Mouse (Mus musculus): Measurements from ENCODE around the gene Il10ra. TPM values are rescaled to one million over a fixed set of nuclear protein-coding genes. Genes with fewer than 3 reads are reported as not detected.

The Il10ra gene
- polyA plus RNA-seq, 1 experiment from 2014 or later: 0.45 TPM

- no peaks in the 10 kb centered on the region for H3K4me1 ChIP-seq
- H3K36me3 ChIP-seq: no peaks in the 10 kb centered on the region
- no peak for ATAC-seq (ENCODE audit: insufficient number of reproducible peaks, insufficient read depth, low FRiP score, low TSS enrichment)
- 67% methylated on average over 6 of the region's 6 CpGs for WGBS
- no peak overlapping the region for H3K9ac ChIP-seq
- no peak overlapping the region for H3K4me2 ChIP-seq (replicated peaks)
- H3K27me3 ChIP-seq: no peaks in the 10 kb centered on the region
- no peaks in the 10 kb centered on the region for H3K9me3 ChIP-seq
- H3K4me3 ChIP-seq: no peak overlapping the region
- H3K27ac ChIP-seq: no peak overlapping the region
Measured at GRCm38 (mm10) chr9:45235668-45236227, 33.2 kb downstream of the Il10ra start.

GRCm38 (mm10) chr9:45229359-45229758, 39.6 kb downstream of the Il10ra start:
- no peak overlapping the region for H3K4me3 ChIP-seq
- no peaks in the 10 kb centered on the region for H3K36me3 ChIP-seq
- H3K4me1 ChIP-seq: no peaks in the 10 kb centered on the region
- H3K27me3 ChIP-seq: no peaks in the 10 kb centered on the region
- 66% methylated on average over 8 of the region's 8 CpGs for WGBS
- no peak for ATAC-seq (ENCODE audit: insufficient number of reproducible peaks, insufficient read depth, low FRiP score, low TSS enrichment)
- no peak overlapping the region for H3K4me2 ChIP-seq (replicated peaks)
- no peak overlapping the region for H3K27ac ChIP-seq
- H3K9me3 ChIP-seq: no peaks in the 10 kb centered on the region
- no peak overlapping the region for H3K9ac ChIP-seq

- H3K27ac ChIP-seq: no peak overlapping the region
- H3K9ac ChIP-seq: no peak overlapping the region
- H3K4me2 ChIP-seq (replicated peaks): no peak overlapping the region
- no peak overlapping the region for H3K4me3 ChIP-seq
- no peaks in the 10 kb centered on the region for H3K27me3 ChIP-seq
- no peaks in the 10 kb centered on the region for H3K4me1 ChIP-seq
- no peak for ATAC-seq (ENCODE audit: insufficient number of reproducible peaks, insufficient read depth, low FRiP score, low TSS enrichment)
- no peaks in the 10 kb centered on the region for H3K9me3 ChIP-seq
- 12% methylated on average over 6 of the region's 6 CpGs for whole genome bisulfite sequencing
- H3K36me3 ChIP-seq: no peaks in the 10 kb centered on the region
Measured at GRCm38 (mm10) chr9:45221567-45221966, 47.4 kb downstream of the Il10ra start.

- H3K36me3 ChIP-seq: no peaks in the 10 kb centered on the region
- H3K4me1 ChIP-seq: no peaks in the 10 kb centered on the region
- H3K4me2 ChIP-seq (replicated peaks): no peak overlapping the region
- no peak overlapping the region for H3K9ac ChIP-seq
- no peak for ATAC-seq (ENCODE audit: insufficient number of reproducible peaks, insufficient read depth, low FRiP score, low TSS enrichment)
- H3K27ac ChIP-seq: no peak overlapping the region
- 79% methylated on average over 3 of the region's 3 CpGs for WGBS
- H3K27me3 ChIP-seq: no peaks in the 10 kb centered on the region
- H3K9me3 ChIP-seq: no peaks in the 10 kb centered on the region
- no peak overlapping the region for H3K4me3 ChIP-seq
Measured at GRCm38 (mm10) chr9:45219644-45220043, 49.3 kb downstream of the Il10ra start.

DNA sequence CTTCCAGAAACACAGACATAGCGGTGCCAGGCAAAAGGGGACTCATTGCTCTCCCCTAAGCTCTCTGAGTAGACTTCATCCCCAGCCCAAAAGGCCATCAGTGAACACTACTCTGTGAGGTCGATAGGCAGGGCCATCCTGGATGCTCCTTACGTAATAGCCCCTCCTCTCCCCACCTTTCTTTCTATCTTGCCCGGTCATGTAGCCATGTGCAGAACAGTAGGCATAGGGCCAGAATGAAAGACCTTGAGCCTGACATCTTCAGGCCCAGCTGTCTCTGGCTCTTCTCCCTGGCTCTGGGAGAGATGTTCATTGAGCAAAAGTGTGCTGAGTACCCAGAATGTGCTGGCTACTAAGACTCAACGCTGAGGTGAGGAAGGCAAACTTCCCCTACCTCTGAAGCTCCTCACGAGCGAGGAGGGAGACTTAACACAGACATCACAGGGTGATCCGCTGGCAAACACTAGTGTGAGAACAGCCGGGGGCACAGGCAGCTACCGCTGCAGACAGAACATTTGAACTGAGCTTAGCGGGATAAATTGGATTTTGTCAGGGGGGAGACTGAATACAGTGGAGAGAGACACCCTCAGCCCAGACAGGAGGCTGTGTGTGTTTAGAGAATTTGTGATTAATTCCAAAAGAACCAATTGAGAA, 53.3 kb downstream of the Il10ra start:
- H3K9me3 ChIP-seq: no peaks in the 10 kb centered on the region
- H3K36me3 ChIP-seq: no peaks in the 10 kb centered on the region
- 69% methylated on average over 11 of the region's 11 CpGs for WGBS
- no peak overlapping the region for H3K4me2 ChIP-seq (replicated peaks)
- H3K9ac ChIP-seq: no peak overlapping the region
- no peak overlapping the region for H3K4me3 ChIP-seq
- no peaks in the 10 kb centered on the region for H3K27me3 ChIP-seq
- no peaks in the 10 kb centered on the region for H3K4me1 ChIP-seq
- no peak overlapping the region for H3K27ac ChIP-seq
- no peak for ATAC-seq (ENCODE audit: insufficient number of reproducible peaks, insufficient read depth, low FRiP score, low TSS enrichment)

DNA sequence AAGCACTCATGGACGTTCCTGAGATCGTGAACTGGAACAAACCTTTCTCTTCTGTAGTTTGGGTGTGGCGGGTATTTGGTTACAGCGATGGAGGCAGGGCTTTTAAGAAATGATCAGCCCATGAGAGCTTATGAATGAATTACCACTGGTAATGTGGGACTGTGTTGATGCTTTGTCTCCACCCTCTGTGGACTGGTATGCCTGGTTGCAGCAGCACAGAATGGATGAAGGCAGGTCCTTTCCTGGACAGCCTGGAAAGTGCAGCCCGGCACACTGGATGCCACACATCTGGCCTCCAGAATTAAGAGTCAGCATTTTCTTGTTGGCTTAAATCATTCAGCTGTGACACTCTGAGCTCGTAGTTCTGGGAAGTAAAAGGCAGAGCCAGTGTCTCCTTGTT, 56.9 kb downstream of the Il10ra start:
- no peaks in the 10 kb centered on the region for H3K36me3 ChIP-seq
- no peaks in the 10 kb centered on the region for H3K27me3 ChIP-seq
- H3K4me2 ChIP-seq (replicated peaks): no peak overlapping the region
- 65% methylated on average over 6 of the region's 6 CpGs for WGBS
- no peak for ATAC-seq (ENCODE audit: insufficient number of reproducible peaks, insufficient read depth, low FRiP score, low TSS enrichment)
- H3K4me1 ChIP-seq: no peaks in the 10 kb centered on the region
- H3K4me3 ChIP-seq: no peak overlapping the region
- H3K27ac ChIP-seq: no peak overlapping the region
- H3K9ac ChIP-seq: no peak overlapping the region
- no peaks in the 10 kb centered on the region for H3K9me3 ChIP-seq

GRCm38 (mm10) chr9:45207015-45207743, 61.8 kb downstream of the Il10ra start:
- no peaks in the 10 kb centered on the region for H3K27me3 ChIP-seq
- no peak overlapping the region for H3K4me3 ChIP-seq
- no peak overlapping the region for H3K9ac ChIP-seq
- no peak overlapping the region for H3K27ac ChIP-seq
- no peaks in the 10 kb centered on the region; the same call in 1 of the 2 replicates for H3K4me1 ChIP-seq
- no peak overlapping the region for H3K4me2 ChIP-seq (replicated peaks)
- WGBS: 79% methylated on average over 7 of the region's 7 CpGs
- no peaks in the 10 kb centered on the region for H3K9me3 ChIP-seq
- H3K36me3 ChIP-seq: no peaks in the 10 kb centered on the region
- no peak for ATAC-seq (ENCODE audit: insufficient number of reproducible peaks, insufficient read depth, low FRiP score, low TSS enrichment)

DNA sequence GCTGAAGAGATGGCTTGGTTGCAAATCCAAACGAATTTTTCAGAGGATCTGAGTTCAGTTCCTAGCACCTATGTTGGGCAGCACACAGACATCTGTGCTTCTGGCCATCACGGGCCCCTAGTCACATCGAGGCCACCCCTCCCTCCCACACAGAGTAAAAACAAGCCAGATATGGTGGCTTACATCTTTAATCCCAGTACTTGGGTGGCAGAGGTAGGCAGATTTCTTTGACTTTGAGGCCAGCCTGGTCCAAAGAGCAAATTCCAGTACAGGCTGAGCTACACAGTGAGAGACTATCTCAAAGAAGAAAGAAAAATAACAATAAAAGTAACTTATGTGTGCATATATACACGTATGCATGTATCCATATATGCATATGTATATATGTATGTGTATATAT, 62.8 kb downstream of the Il10ra start:
- Histone ChIP-seq H3K9me3 (no peaks in the 10 kb centered on the region), H3K36me3 (no peaks in the 10 kb centered on the region), H3K4me1 (no peaks in the 10 kb centered on the region; the same call in 1 of the 2 replicates), H3K27ac (no peak overlapping the region), H3K27me3 (no peaks in the 10 kb centered on the region), H3K9ac (no peak overlapping the region), H3K4me3 (no peak overlapping the region), H3K4me2 (replicated peaks) (no peak overlapping the region)
- 72% methylated on average over 4 of the region's 4 CpGs for WGBS
- no peak for ATAC-seq (ENCODE audit: insufficient number of reproducible peaks, insufficient read depth, low FRiP score, low TSS enrichment)

- Histone ChIP-seq H3K9ac (no peak overlapping the region), H3K36me3 (no peaks in the 10 kb centered on the region), H3K9me3 (no peaks in the 10 kb centered on the region), H3K4me1 (no peaks in the 10 kb centered on the region; the same call in 1 of the 2 replicates), H3K27me3 (no peaks in the 10 kb centered on the region), H3K4me3 (no peak overlapping the region), H3K4me2 (replicated peaks) (no peak overlapping the region), H3K27ac (no peak overlapping the region)
- WGBS: 80% methylated on average over 5 of the region's 5 CpGs
- ATAC-seq (ENCODE audit: insufficient number of reproducible peaks, insufficient read depth, low FRiP score, low TSS enrichment): no peak
Measured at GRCm38 (mm10) chr9:45205143-45205542, 63.8 kb downstream of the Il10ra start.

Small RNA genes lying within 50 kb of the gene (microRNA-seq; reads per million reads assigned to microRNA genes)
- gene Mir7086: not detected

Other genes with a start within 250 kb of the Il10ra start
- 8.8 and 11.3 TPM in 2 replicates for gene Mpzl2, start 229.3 kb downstream of the Il10ra start, polyA plus RNA-seq (2016; fragmentation: Nextera tagmentation; extraction: Ambion mirVana)
- 1.7 and 1.9 TPM in 2 replicates for gene Mpzl3, start 214.0 kb downstream of the Il10ra start, polyA plus RNA-seq (2016; fragmentation: Nextera tagmentation; extraction: Ambion mirVana)
- gene Jaml, start 190.0 kb downstream of the Il10ra start, polyA plus RNA-seq (2016; fragmentation: Nextera tagmentation; extraction: Ambion mirVana): 0.23 and 0.38 TPM in 2 replicates
- gene Scn2b, start 151.4 kb downstream of the Il10ra start, polyA plus RNA-seq (2016; fragmentation: Nextera tagmentation; extraction: Ambion mirVana): 5.4 and 5.7 TPM in 2 replicates
- 0.35 and 0.41 TPM in 2 replicates for gene Scn4b, start 130.8 kb downstream of the Il10ra start, polyA plus RNA-seq (2016; fragmentation: Nextera tagmentation; extraction: Ambion mirVana)
- gene BC049352, start 87.1 kb downstream of the Il10ra start, polyA plus RNA-seq (2016; fragmentation: Nextera tagmentation; extraction: Ambion mirVana): 0.36 and 0.38 TPM in 2 replicates
- gene Tmprss4, start 65.1 kb downstream of the Il10ra start, polyA plus RNA-seq (2016; fragmentation: Nextera tagmentation; extraction: Ambion mirVana): 0.22 and 0.56 TPM in 2 replicates
- gene Tmprss13, start 50.0 kb upstream of the Il10ra start, polyA plus RNA-seq (2016; fragmentation: Nextera tagmentation; extraction: Ambion mirVana): 0.81 and 0.90 TPM in 2 replicates
- 117 and 121 TPM in 2 replicates for gene Fxyd6, start 101.0 kb upstream of the Il10ra start, polyA plus RNA-seq (2016; fragmentation: Nextera tagmentation; extraction: Ambion mirVana)
- gene Fxyd2, start 130.5 kb upstream of the Il10ra start, polyA plus RNA-seq (2016; fragmentation: Nextera tagmentation; extraction: Ambion mirVana): 2.9 and 3.8 TPM in 2 replicates
- gene Dscaml1, start 157.5 kb upstream of the Il10ra start, polyA plus RNA-seq (2016; fragmentation: Nextera tagmentation; extraction: Ambion mirVana): 0.87 and 1.2 TPM in 2 replicates